Mouse (Mus musculus) liver, embryonic 15.5 days (tissue): ENCODE data around the gene Dixdc1. TPM values are rescaled to one million over a fixed set of nuclear protein-coding genes. Genes with fewer than 3 reads are reported as not detected.

Source experiments
- ATAC-seq: fragments of 200-750 bp; cut with Nextera tagmentation; 2 replicates; pipeline ENCODE4 v1.8.0; 2017; ENCODE audit warnings: moderate number of reproducible peaks, mild to moderate bottlenecking, moderate library complexity; ENCODE audit not compliant: insufficient read depth
- H3K27ac ChIP-seq: fragments of 300-500 bp; sonication (generic); replicated peaks from 2 replicates; pipeline ENCODE4 v1.5.1; 2015; ENCODE audit warnings: mild to moderate bottlenecking, inconsistent platforms
- H3K27me3 ChIP-seq: fragments of 300-500 bp; sonication (generic); 2 replicates; pipeline ENCODE4 v1.6.1; 2015; ENCODE audit warnings: mild to moderate bottlenecking, inconsistent platforms
- H3K36me3 ChIP-seq: fragments of 300-500 bp; sonication (generic); replicated peaks from 2 replicates; pipeline ENCODE4 v1.6.1; 2015; ENCODE audit warnings: moderate library complexity, mild to moderate bottlenecking, inconsistent platforms
- H3K4me1 ChIP-seq: fragments of 300-500 bp; sonication (generic); replicated peaks from 2 replicates; pipeline ENCODE4 v1.6.1; 2015; ENCODE audit warnings: inconsistent platforms
- H3K4me2 ChIP-seq: fragments of 300-500 bp; sonication (generic); 2 replicates; pipeline ENCODE4 v1.6.1; 2015; ENCODE audit warnings: moderate library complexity, mild to moderate bottlenecking, inconsistent platforms
- H3K4me3 ChIP-seq: fragments of 300-500 bp; sonication (generic); replicated peaks from 2 replicates; pipeline ENCODE4 v1.5.1; 2015; ENCODE audit warnings: mild to moderate bottlenecking, inconsistent platforms
- H3K9ac ChIP-seq: fragments of 300-500 bp; sonication (generic); 2 replicates; pipeline ENCODE4 v1.6.1; 2015; ENCODE audit warnings: moderate library complexity, mild to moderate bottlenecking, inconsistent platforms
- H3K9me3 ChIP-seq: fragments of 300-500 bp; sonication (generic); replicated peaks from 2 replicates; pipeline ENCODE4 v1.6.1; 2016; ENCODE audit warnings: inconsistent platforms
- WGBS: fragments of 180-500 bp; shearing (Covaris S2); methylation state at CpG from one replicate; pipeline ENCODE4 v1.1.7; 2015; ENCODE audit warnings: mixed read lengths; ENCODE audit not compliant: insufficient replicate concordance; 5-methylcytosine and 5-hydroxymethylcytosine counted together
- polyA plus RNA-seq: library from polyadenylated mRNA; unstranded; fragments of >200 nt; fragmentation: Nextera tagmentation; extraction: Ambion mirVana; gene quantifications from 2 replicates; pipeline ENCODE4 v1.2.1, GENCODE M21; 2015

The Dixdc1 gene
- polyA plus RNA-seq, 1 experiment from 2014 or later: 1.4 TPM

- no peaks in the 10 kb centered on the region for H3K9me3 ChIP-seq
Observed at GRCm38 (mm10) chr9:50667579-50668498, 71.5 kb downstream of the Dixdc1 start.

DNA sequence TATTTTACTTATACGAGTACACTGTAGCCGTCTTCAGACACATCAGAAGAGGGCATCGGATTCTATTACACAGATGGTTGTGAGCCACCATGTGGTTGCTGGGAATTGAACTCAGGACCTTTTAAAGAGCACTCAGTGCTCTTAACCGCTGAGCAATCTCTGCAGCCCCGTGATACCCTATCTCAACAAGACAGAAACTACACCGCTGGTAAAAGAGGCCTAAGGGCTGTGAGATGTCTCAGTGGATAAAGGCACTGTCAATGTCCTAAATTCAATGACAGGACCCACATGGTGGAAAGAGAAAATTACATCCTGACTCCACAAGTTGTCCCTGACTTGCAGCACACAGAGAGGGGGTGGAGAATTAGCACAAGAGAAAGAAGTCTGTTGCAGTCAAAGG, 72.9 kb downstream of the Dixdc1 start:
- H3K27me3 ChIP-seq: no peaks in the 10 kb centered on the region
- no peak for ATAC-seq
- no peak overlapping the region for H3K4me2 ChIP-seq
- 30% methylated on average over 6 of the region's 6 CpGs for WGBS
- no peak overlapping the region for H3K27ac ChIP-seq
- no peak overlapping the region for H3K4me3 ChIP-seq
- no peak overlapping the region for H3K9ac ChIP-seq
- no peaks in the 10 kb centered on the region for H3K36me3 ChIP-seq
- no peaks in the 10 kb centered on the region for H3K9me3 ChIP-seq
- H3K4me1 ChIP-seq: peaks cover 5% of the 10 kb centered on the region

More at GRCm38 (mm10) chr9:50667579-50668498, 71.5 kb downstream of the Dixdc1 start:
- Histone ChIP-seq H3K36me3 (no peaks in the 10 kb centered on the region), H3K27me3 (no peaks in the 10 kb centered on the region), H3K9ac (no peak overlapping the region), H3K4me1 (peaks cover 4% of the 10 kb centered on the region; the same call in 1 of the 2 replicates), H3K4me3 (no peak overlapping the region), H3K4me2 (no peak overlapping the region), H3K27ac (no peak overlapping the region)
- ATAC-seq: no peak
- WGBS: 60% methylated on average over 8 of the region's 8 CpGs

DNA sequence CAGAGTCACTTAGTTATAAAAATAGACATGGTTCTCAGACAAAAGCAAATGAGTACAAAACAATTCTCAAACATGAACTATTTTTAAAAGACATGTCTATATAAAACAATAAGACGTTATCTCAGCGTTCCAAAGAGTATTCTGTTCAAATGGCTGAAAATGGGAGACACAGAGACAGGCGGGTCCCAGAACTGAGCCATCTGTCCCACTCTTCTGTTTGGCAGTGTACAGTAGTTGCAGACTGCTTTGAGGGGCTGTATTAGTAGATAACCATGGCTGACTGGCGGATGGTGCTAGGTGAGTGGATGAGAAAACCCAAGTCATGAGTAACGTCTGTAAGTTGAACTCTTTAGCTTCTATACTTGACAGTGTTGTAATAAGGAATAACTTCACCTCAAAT, 74.5 kb downstream of the Dixdc1 start:
- peaks cover 16% of the 10 kb centered on the region for H3K4me1 ChIP-seq
- no peak overlapping the region for H3K27ac ChIP-seq
- no peak for ATAC-seq
- no peaks in the 10 kb centered on the region for H3K9me3 ChIP-seq
- no peak overlapping the region for H3K9ac ChIP-seq
- no peaks in the 10 kb centered on the region for H3K36me3 ChIP-seq
- no peaks in the 10 kb centered on the region for H3K27me3 ChIP-seq
- H3K4me2 ChIP-seq: no peak overlapping the region
- no peak overlapping the region for H3K4me3 ChIP-seq
- 61% methylated on average over 5 of the region's 5 CpGs for WGBS

- Histone ChIP-seq H3K4me1 (peaks cover 28% of the 10 kb centered on the region), H3K27me3 (no peaks in the 10 kb centered on the region), H3K36me3 (peaks cover 15% of the 10 kb centered on the region; the same call in 1 of the 2 replicates), H3K4me3 (peak overlapping the region; percentile 89), H3K9me3 (no peaks in the 10 kb centered on the region), H3K4me2 (peak overlapping the region; percentile 94), H3K9ac (peak overlapping the region; percentile 80; the same call in 1 of the 2 replicates), H3K27ac (no peak overlapping the region)
- no peak for ATAC-seq
- WGBS: 24% methylated on average over 12 of the region's 12 CpGs
Observed at GRCm38 (mm10) chr9:50660431-50660830, 78.9 kb downstream of the Dixdc1 start.

DNA sequence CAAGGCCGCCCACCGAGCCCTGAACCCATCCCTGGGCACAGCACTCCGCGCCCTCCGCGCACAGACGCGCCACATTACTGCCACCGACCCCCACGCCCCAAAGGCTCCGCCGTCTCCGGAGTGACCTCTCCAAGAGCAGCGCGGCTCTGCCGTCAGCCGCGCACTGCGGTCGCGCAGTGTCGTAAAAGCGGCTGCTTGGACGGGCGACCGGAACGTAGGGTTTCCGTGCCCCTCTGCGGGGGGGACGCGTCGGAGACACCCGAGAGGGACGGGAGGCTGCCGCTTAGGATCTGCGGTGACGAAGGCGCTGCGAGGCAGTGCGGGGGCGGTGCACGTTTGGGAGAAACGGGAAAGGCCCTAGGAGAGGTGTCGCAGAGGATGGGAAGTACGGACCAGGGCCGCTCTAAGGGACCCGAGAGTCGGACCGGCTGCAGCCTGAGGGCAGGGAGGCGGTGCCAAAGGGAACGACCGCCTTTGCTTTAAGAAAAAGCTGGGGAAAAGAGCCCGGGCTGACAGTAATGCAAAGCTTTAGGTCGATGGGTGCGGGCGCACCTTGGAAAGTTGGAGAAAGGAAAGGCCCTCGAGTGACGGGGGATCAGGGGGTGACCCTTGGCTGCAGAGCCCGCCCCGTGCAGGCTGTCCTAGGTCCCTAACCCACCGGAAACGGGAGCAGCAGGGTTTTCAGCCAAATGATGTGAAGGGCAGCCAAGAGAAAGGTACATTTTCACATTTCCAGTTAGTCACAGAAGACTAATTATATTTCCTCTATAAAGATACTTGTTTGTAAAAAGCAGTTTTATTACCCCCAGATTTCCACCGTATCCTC, 79.7 kb downstream of the Dixdc1 start, which contains the start of gene Dlat:
TSS of gene Dlat (minus strand) at position 389 of the 826 bp plus-strand sequence.
- under 1% methylated on average over 63 of the region's 63 CpGs for WGBS
- H3K27me3 ChIP-seq: no peaks in the 10 kb centered on the region
- peak; percentile 91 for ATAC-seq
- peaks cover 15% of the 10 kb centered on the region; the same call in 1 of the 2 replicates for H3K36me3 ChIP-seq
- H3K27ac ChIP-seq: peak within 1 kb of the TSS; percentile 76
- no peaks in the 10 kb centered on the region for H3K9me3 ChIP-seq
- H3K4me2 ChIP-seq: peak within 1 kb of the TSS; percentile 94
- H3K4me3 ChIP-seq: peak within 1 kb of the TSS; percentile 89
- H3K4me1 ChIP-seq: peaks cover 28% of the 10 kb centered on the region
- peak within 1 kb of the TSS; percentile 80 for H3K9ac ChIP-seq

GRCm38 (mm10) chr9:50658941-50659388, 80.4 kb downstream of the Dixdc1 start:
- no peaks in the 10 kb centered on the region for H3K27me3 ChIP-seq
- H3K27ac ChIP-seq: peak overlapping the region; percentile 76
- peaks cover 28% of the 10 kb centered on the region for H3K4me1 ChIP-seq
- H3K9me3 ChIP-seq: no peaks in the 10 kb centered on the region
- 0% methylated on average over 28 of the region's 28 CpGs for WGBS
- H3K36me3 ChIP-seq: peaks cover 18% of the 10 kb centered on the region; the same call in 1 of the 2 replicates
- ATAC-seq: no peak; the same call in none of the 2 replicates
- peak overlapping the region; percentile 89 for H3K4me3 ChIP-seq
- H3K9ac ChIP-seq: peak overlapping the region; percentile 80
- peak overlapping the region; percentile 94 for H3K4me2 ChIP-seq

- 11% methylated on average over 5 of the region's 5 CpGs for WGBS
- Histone ChIP-seq H3K9ac (peak overlapping the region; percentile 80), H3K27ac (peak overlapping the region; percentile 76; the same call in 1 of the 2 replicates), H3K4me1 (peaks cover 28% of the 10 kb centered on the region), H3K4me2 (peak overlapping the region; percentile 94), H3K9me3 (no peaks in the 10 kb centered on the region), H3K27me3 (no peaks in the 10 kb centered on the region), H3K36me3 (peaks cover 24% of the 10 kb centered on the region; the same call in 1 of the 2 replicates), H3K4me3 (peak overlapping the region; percentile 89)
- ATAC-seq: no peak
Observed at GRCm38 (mm10) chr9:50658391-50658790, 80.9 kb downstream of the Dixdc1 start.

GRCm38 (mm10) chr9:50650503-50650902, 88.8 kb downstream of the Dixdc1 start:
- 58% methylated on average over 10 of the region's 10 CpGs for WGBS
- no peak overlapping the region for H3K4me3 ChIP-seq
- peak overlapping the region; percentile 39 for H3K4me2 ChIP-seq
- H3K9me3 ChIP-seq: no peaks in the 10 kb centered on the region
- H3K27me3 ChIP-seq: no peaks in the 10 kb centered on the region
- peak; percentile 85 for ATAC-seq
- peaks cover 9% of the 10 kb centered on the region for H3K4me1 ChIP-seq
- peak overlapping the region; percentile 14; the same call in 1 of the 2 replicates for H3K27ac ChIP-seq
- peaks cover 79% of the 10 kb centered on the region for H3K36me3 ChIP-seq
- no peak overlapping the region for H3K9ac ChIP-seq

DNA sequence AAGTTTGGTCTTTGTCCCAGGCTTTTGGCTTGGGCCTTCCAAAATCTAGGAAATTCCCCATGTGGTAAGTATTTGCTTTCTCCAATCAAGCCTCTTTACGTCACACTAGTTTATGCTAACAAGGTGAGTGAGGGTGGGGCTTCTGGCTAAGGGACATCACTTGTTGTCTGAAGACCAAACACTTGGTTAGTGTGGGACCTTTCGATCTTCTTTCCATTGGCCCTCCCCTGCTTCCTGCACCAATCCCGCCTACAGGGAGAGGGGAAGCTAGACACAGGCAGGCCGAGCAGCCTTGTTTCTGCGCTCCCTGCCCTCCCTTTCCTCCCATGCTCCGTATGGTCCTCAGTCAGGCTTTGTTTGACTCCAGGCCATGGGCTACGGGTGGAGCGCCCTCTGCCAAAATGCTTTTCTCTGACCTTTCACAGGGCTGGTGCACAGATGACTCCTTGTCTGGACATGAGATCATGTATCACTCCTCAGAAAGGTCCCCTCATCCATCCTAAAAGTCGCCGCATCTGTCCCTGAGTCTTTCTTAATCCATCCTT, 92.4 kb downstream of the Dixdc1 start:
- no peak for ATAC-seq
- peaks cover 88% of the 10 kb centered on the region for H3K36me3 ChIP-seq

GRCm38 (mm10) chr9:50634270-50634669, 105.0 kb downstream of the Dixdc1 start:
- no peaks in the 10 kb centered on the region for H3K9me3 ChIP-seq
- no peak overlapping the region for H3K27ac ChIP-seq
- no peak for ATAC-seq
- 83% methylated on average over 11 of the region's 11 CpGs for WGBS
- no peak overlapping the region for H3K4me2 ChIP-seq
- H3K9ac ChIP-seq: no peak overlapping the region
- no peaks in the 10 kb centered on the region for H3K4me1 ChIP-seq
- H3K27me3 ChIP-seq: no peaks in the 10 kb centered on the region
- H3K4me3 ChIP-seq: no peak overlapping the region
- H3K36me3 ChIP-seq: peaks cover 41% of the 10 kb centered on the region

More for the DNA sequence above, 92.4 kb downstream of the Dixdc1 start:
- Histone ChIP-seq H3K4me1 (peaks cover 9% of the 10 kb centered on the region), H3K9me3 (no peaks in the 10 kb centered on the region), H3K4me3 (no peak overlapping the region), H3K27me3 (no peaks in the 10 kb centered on the region), H3K4me2 (no peak overlapping the region), H3K27ac (no peak overlapping the region), H3K9ac (no peak overlapping the region)
- WGBS: 85% methylated on average over 10 of the region's 10 CpGs
